In genomic region chr14:118705808-118706731, GRCm38 (mm10) we compare ENCODE assay signal across 8 mouse cellular contexts. TPM values are rescaled to one million over a fixed set of nuclear protein-coding genes. Genes with fewer than 3 reads are reported as not detected.
DNase-seq lines count a peak whose midpoint lies in the region; ATAC-seq and TF ChIP-seq lines count a peak whose summit lies in the region.

TSS of gene Abcc4 (minus strand) at chr14:118706219.

- no peaks in the 10 kb centered on the region for H3K36me3 ChIP-seq in embryonic facial prominence, embryonic 11.5 days (replicated peaks; ENCODE audit: control insufficient read depth, insufficient read depth, low read depth, low read length)
- no peaks in the 10 kb centered on the region for H3K36me3 ChIP-seq in limb, embryonic 13.5 days
- H3K36me3 ChIP-seq in midbrain, embryonic 14.5 days (ENCODE audit: control insufficient read depth, insufficient read depth, low read length) = no peaks in the 10 kb centered on the region
- no peaks in the 10 kb centered on the region for H3K36me3 ChIP-seq in spleen, adult 2 months (ENCODE audit: control insufficient read depth, insufficient read depth, low read length)

- peak within 1 kb of the TSS; percentile 52 for H3K9ac ChIP-seq in embryonic facial prominence, embryonic 11.5 days (replicated peaks; ENCODE audit: low read length)
- peak within 1 kb of the TSS; percentile 67 for H3K9ac ChIP-seq in limb, embryonic 13.5 days
- H3K9ac ChIP-seq in midbrain, embryonic 14.5 days (replicated peaks; ENCODE audit: low read length) = peak within 1 kb of the TSS; percentile 64

- H3K4me2 ChIP-seq in embryonic facial prominence, embryonic 11.5 days (ENCODE audit: low read depth, low read length) = peak within 1 kb of the TSS; percentile 99
- peak within 1 kb of the TSS; percentile 99 for H3K4me2 ChIP-seq in limb, embryonic 13.5 days (replicated peaks)
- peak within 1 kb of the TSS; percentile 96 for H3K4me2 ChIP-seq in midbrain, embryonic 14.5 days (ENCODE audit: low read length)

- peaks cover 20% of the 10 kb centered on the region for H3K27me3 ChIP-seq in embryonic facial prominence, embryonic 11.5 days (ENCODE audit: control insufficient read depth, insufficient read depth, low read length)
- H3K27me3 ChIP-seq in limb, embryonic 13.5 days = peaks cover 66% of the 10 kb centered on the region
- peaks cover 15% of the 10 kb centered on the region for H3K27me3 ChIP-seq in midbrain, embryonic 14.5 days (ENCODE audit: control insufficient read depth, insufficient read depth, low read length)
- no peaks in the 10 kb centered on the region for H3K27me3 ChIP-seq in spleen, adult 2 months (ENCODE audit: control insufficient read depth, insufficient read depth, low read length)

- H3K9me3 ChIP-seq in embryonic facial prominence, embryonic 11.5 days (replicated peaks; ENCODE audit: control insufficient read depth, low read length) = no peaks in the 10 kb centered on the region
- no peaks in the 10 kb centered on the region for H3K9me3 ChIP-seq in limb, embryonic 13.5 days
- no peaks in the 10 kb centered on the region for H3K9me3 ChIP-seq in midbrain, embryonic 14.5 days (ENCODE audit: control insufficient read depth, low read length)

- peak; percentile 91 for DNase-seq in 3134 (ENCODE audit: extremely low read depth, insufficient read length, low spot score)
- DNase-seq in adrenal gland, postnatal 14 days = peak; percentile 90
- DNase-seq in embryonic facial prominence, embryonic 11.5 days (ENCODE audit: low spot score) = peak; percentile 64
- peak; percentile 90 to 92 for DNase-seq in heart, adult 18-20 months
- peak; percentile 94 for DNase-seq in kidney, adult 18-20 months
- peak; percentile 80 for DNase-seq in midbrain, embryonic 14.5 days
- DNase-seq in spleen, adult 2 months (ENCODE audit: low read depth in 1 of 2, low spot score in 2 of 2) = peak; percentile 37 to 80

- peaks cover 5% of the 10 kb centered on the region for H3K4me1 ChIP-seq in embryonic facial prominence, embryonic 11.5 days (ENCODE audit: control insufficient read depth, insufficient read depth, low read length)
- peaks cover 22% of the 10 kb centered on the region for H3K4me1 ChIP-seq in limb, embryonic 13.5 days
- no peaks in the 10 kb centered on the region for H3K4me1 ChIP-seq in midbrain, embryonic 14.5 days (ENCODE audit: control insufficient read depth, insufficient read depth, low read length)
- no peaks in the 10 kb centered on the region; the same call in none of the 2 replicates for H3K4me1 ChIP-seq in spleen, adult 2 months (ENCODE audit: control insufficient read depth, insufficient read depth, insufficient read length)

- peak within 1 kb of the TSS; percentile 60 for H3K4me3 ChIP-seq in embryonic facial prominence, embryonic 11.5 days (ENCODE audit: low read depth, low read length)
- peak within 1 kb of the TSS; percentile 67 for H3K4me3 ChIP-seq in limb, embryonic 13.5 days
- peak within 1 kb of the TSS; percentile 65 for H3K4me3 ChIP-seq in midbrain, embryonic 14.5 days (replicated peaks; ENCODE audit: low read depth, low read length)
- H3K4me3 ChIP-seq in spleen, adult 2 months (ENCODE audit: extremely low read depth, insufficient read depth, insufficient read length) = peak within 1 kb of the TSS; percentile 83

- peak; percentile 54 for ATAC-seq in embryonic facial prominence, embryonic 11.5 days (replicated peaks; ENCODE audit: insufficient number of reproducible peaks, low FRiP score, low TSS enrichment, low read depth)
- peak; percentile 55 for ATAC-seq in limb, embryonic 13.5 days (ENCODE audit: low FRiP score, low read depth)
- peak; percentile 70 for ATAC-seq in midbrain, embryonic 14.5 days (ENCODE audit: low FRiP score, low TSS enrichment)

- H3K27ac ChIP-seq in embryonic facial prominence, embryonic 11.5 days (replicated peaks; ENCODE audit: low read depth, low read length) = no peak within 1 kb of the TSS
- no peak within 1 kb of the TSS for H3K27ac ChIP-seq in limb, embryonic 13.5 days
- H3K27ac ChIP-seq in midbrain, embryonic 14.5 days (replicated peaks; ENCODE audit: low read depth, low read length) = peak within 1 kb of the TSS; percentile 49
- H3K27ac ChIP-seq in spleen, adult 2 months (ENCODE audit: insufficient read depth, low read length) = peak within 1 kb of the TSS; percentile 41

- TF ChIP-seq CTCF in spleen, adult 2 months (IDR thresholded peaks at IDR 0.05; ENCODE audit: extremely low read depth, insufficient read depth, insufficient read length, insufficient replicate concordance) = no peak

- WGBS in embryonic facial prominence, embryonic 11.5 days = under 1% methylated on average over 103 of the region's 106 CpGs
- WGBS in limb, embryonic 13.5 days = under 1% methylated on average over 106 of the region's 106 CpGs
- under 1% methylated on average over 102 of the region's 106 CpGs for WGBS in midbrain, embryonic 14.5 days
- 2% methylated on average over 106 of the region's 106 CpGs for whole genome bisulfite sequencing in spleen, adult 2 months

- TF ChIP-seq POLR2A in spleen, adult 2 months (IDR thresholded peaks at IDR 0.05; ENCODE audit: low read depth, low read length) = peak; percentile 41; the same call in 1 of the 2 replicates

RNA-seq across cellular contexts. Expression of gene Abcc4, which starts in this region (rescaled TPM):
- 9.4 and 10.4 TPM in 2 replicates for total RNA-seq in adrenal gland, postnatal 14 days (2021)
- 2.9 and 3.6 TPM in 2 replicates for polyA plus RNA-seq in embryonic facial prominence, embryonic 11.5 days (2014; fragmentation: Nextera tagmentation; extraction: Ambion mirVana)
- 10 to 100 TPM in 1 of 2 experiments, 1 to 10 TPM in 1; 8.3 to 10.5 TPM for total RNA-seq in heart, adult 18-20 months (2021)
- polyA plus RNA-seq in limb, embryonic 13.5 days (2015; fragmentation: Nextera tagmentation; extraction: Ambion mirVana) = 1.3 and 1.4 TPM in 2 replicates
- 1.1 and 2.1 TPM in 2 replicates for polyA plus RNA-seq in midbrain, embryonic 14.5 days (2014; fragmentation: Nextera tagmentation; extraction: Ambion mirVana)
- 2.9 and 3.6 TPM in 2 replicates for polyA plus RNA-seq in spleen, adult 2 months (2012; rRNA removed)

Comparison
In these comparisons a context has a peak if more than half of its experiments do, and no peak if none do; other contexts are left out.
1. H3K27ac ChIP-seq: peak in midbrain, embryonic 14.5 days (single experiment) and spleen, adult 2 months (single experiment); none in embryonic facial prominence, embryonic 11.5 days (single experiment) and limb, embryonic 13.5 days (single experiment).
2. Peak in every context shown above with its lines, with median percentiles within 50 percentile points of each other: DNase-seq, ATAC-seq, H3K4me2 ChIP-seq, H3K4me3 ChIP-seq and H3K9ac ChIP-seq.